Mouse (Mus musculus) hindbrain, embryonic 11.5 days (tissue): ENCODE measurements around the gene Fut8. TPM values are rescaled to one million over a fixed set of nuclear protein-coding genes. Genes with fewer than 3 reads are reported as not detected.

Experiments
- ATAC-seq: fragments of 200-750 bp; cut with Nextera tagmentation; 2 replicates; pipeline ENCODE4 v1.8.0; 2017; ENCODE audit warnings: mild to moderate bottlenecking, moderate TSS enrichment, moderate library complexity; ENCODE audit not compliant: low FRiP score
- DNase-seq: peaks from one replicate; pipeline ENCODE4 v3.0.0-alpha.2; 2015; ENCODE audit warnings: low spot score
- H3K27ac ChIP-seq: fragments of 300-500 bp; sonication (generic); 2 replicates; pipeline ENCODE4 v1.5.1; 2014; ENCODE audit warnings: mild to moderate bottlenecking, low read depth, low read length
- H3K27me3 ChIP-seq: fragments of 300-500 bp; sonication (generic); 2 replicates; pipeline ENCODE4 v1.6.1; 2014; ENCODE audit warnings: mild to moderate bottlenecking, low read length, moderate library complexity, mixed read lengths; ENCODE audit not compliant: control insufficient read depth, insufficient read depth
- H3K36me3 ChIP-seq: fragments of 300-500 bp; sonication (generic); 2 replicates; pipeline ENCODE4 v1.6.1; 2014; ENCODE audit warnings: mild to moderate bottlenecking, low read length, moderate library complexity, mixed read lengths; ENCODE audit not compliant: control insufficient read depth, insufficient read depth
- H3K4me1 ChIP-seq: fragments of 300-500 bp; sonication (generic); replicated peaks from 2 replicates; pipeline ENCODE4 v1.6.1; 2014; ENCODE audit warnings: low read length, mixed read lengths; ENCODE audit not compliant: control insufficient read depth, insufficient read depth
- H3K4me2 ChIP-seq: fragments of 300-500 bp; sonication (generic); replicated peaks from 2 replicates; pipeline ENCODE4 v1.6.1; 2014; ENCODE audit warnings: mild to moderate bottlenecking, low read depth, low read length
- H3K4me3 ChIP-seq: fragments of 300-500 bp; sonication (generic); 2 replicates; pipeline ENCODE4 v1.5.1; 2014; ENCODE audit warnings: low read depth, low read length
- H3K9ac ChIP-seq: fragments of 300-500 bp; sonication (generic); 2 replicates; pipeline ENCODE4 v1.6.1; 2014; ENCODE audit warnings: low read depth, low read length
- H3K9me3 ChIP-seq: fragments of 300-500 bp; sonication (generic); 2 replicates; pipeline ENCODE4 v1.6.1; 2016; ENCODE audit warnings: low read length; ENCODE audit not compliant: control insufficient read depth
- WGBS: fragments of 180-500 bp; shearing (Covaris S2); extraction: QIAGEN DNeasy Blood & Tissue Kit; methylation state at CpG from one replicate; pipeline ENCODE4 v1.1.7; 2014; 5-methylcytosine and 5-hydroxymethylcytosine counted together
- polyA plus RNA-seq: library from polyadenylated mRNA; unstranded; fragments of >200 nt; fragmentation: Nextera tagmentation; extraction: Ambion mirVana; gene quantifications from 2 replicates; pipeline ENCODE4 v1.2.1, GENCODE M21; 2014

Fut8 gene
- polyA plus RNA-seq, 1 experiment from 2014 or later: 34.4 TPM

GRCm38 (mm10) chr12:77197121-77197599, 40.8 kb upstream of the Fut8 start:
- Histone ChIP-seq H3K27me3 (no peaks in the 10 kb centered on the region), H3K36me3 (no peaks in the 10 kb centered on the region), H3K4me3 (no peak overlapping the region), H3K9ac (no peak overlapping the region), H3K27ac (no peak overlapping the region), H3K9me3 (no peaks in the 10 kb centered on the region), H3K4me2 (no peak overlapping the region), H3K4me1 (no peaks in the 10 kb centered on the region)
- ATAC-seq (no peak), DNase-seq (no peak)
- WGBS: 76% methylated on average over 7 of the region's 7 CpGs

GRCm38 (mm10) chr12:77198253-77198652, 39.7 kb upstream of the Fut8 start:
- Histone ChIP-seq H3K4me2 (no peak overlapping the region), H3K9me3 (no peaks in the 10 kb centered on the region), H3K27me3 (no peaks in the 10 kb centered on the region), H3K4me1 (no peaks in the 10 kb centered on the region), H3K27ac (no peak overlapping the region), H3K4me3 (no peak overlapping the region), H3K9ac (no peak overlapping the region), H3K36me3 (no peaks in the 10 kb centered on the region)
- DNase-seq: no peak
- 89% methylated on average over 4 of the region's 4 CpGs for WGBS
- no peak for ATAC-seq

GRCm38 (mm10) chr12:77201461-77202143, 36.3 kb upstream of the Fut8 start:
- Histone ChIP-seq H3K27me3 (no peaks in the 10 kb centered on the region), H3K4me1 (no peaks in the 10 kb centered on the region)

GRCm38 (mm10) chr12:77203136-77203535, 34.8 kb upstream of the Fut8 start:
- ATAC-seq: no peak
- WGBS: 94% methylated on average over 4 of the region's 4 CpGs

More at GRCm38 (mm10) chr12:77201461-77202143, 36.3 kb upstream of the Fut8 start:
- no peak for DNase-seq
- ATAC-seq: no peak
- no peak overlapping the region for H3K4me2 ChIP-seq
- H3K9ac ChIP-seq: no peak overlapping the region
- H3K9me3 ChIP-seq: no peaks in the 10 kb centered on the region
- no peak overlapping the region for H3K4me3 ChIP-seq
- WGBS: 74% methylated on average over 10 of the region's 10 CpGs
- no peaks in the 10 kb centered on the region for H3K36me3 ChIP-seq
- H3K27ac ChIP-seq: no peak overlapping the region

GRCm38 (mm10) chr12:77206852-77207251, 31.1 kb upstream of the Fut8 start:
- no peak overlapping the region for H3K27ac ChIP-seq
- no peaks in the 10 kb centered on the region for H3K9me3 ChIP-seq
- no peak overlapping the region for H3K4me3 ChIP-seq
- H3K4me1 ChIP-seq: no peaks in the 10 kb centered on the region
- DNase-seq (no peak), ATAC-seq (no peak)
- WGBS: 91% methylated on average over 5 of the region's 5 CpGs
- no peak overlapping the region for H3K9ac ChIP-seq
- no peaks in the 10 kb centered on the region for H3K36me3 ChIP-seq
- H3K27me3 ChIP-seq: no peaks in the 10 kb centered on the region
- no peak overlapping the region for H3K4me2 ChIP-seq

More at GRCm38 (mm10) chr12:77203136-77203535, 34.8 kb upstream of the Fut8 start:
- DNase-seq: no peak
- H3K9me3 ChIP-seq: no peaks in the 10 kb centered on the region
- H3K9ac ChIP-seq: no peak overlapping the region
- no peak overlapping the region for H3K4me3 ChIP-seq
- no peaks in the 10 kb centered on the region for H3K36me3 ChIP-seq
- H3K27ac ChIP-seq: no peak overlapping the region
- no peaks in the 10 kb centered on the region for H3K4me1 ChIP-seq
- no peaks in the 10 kb centered on the region for H3K27me3 ChIP-seq
- no peak overlapping the region for H3K4me2 ChIP-seq

DNA sequence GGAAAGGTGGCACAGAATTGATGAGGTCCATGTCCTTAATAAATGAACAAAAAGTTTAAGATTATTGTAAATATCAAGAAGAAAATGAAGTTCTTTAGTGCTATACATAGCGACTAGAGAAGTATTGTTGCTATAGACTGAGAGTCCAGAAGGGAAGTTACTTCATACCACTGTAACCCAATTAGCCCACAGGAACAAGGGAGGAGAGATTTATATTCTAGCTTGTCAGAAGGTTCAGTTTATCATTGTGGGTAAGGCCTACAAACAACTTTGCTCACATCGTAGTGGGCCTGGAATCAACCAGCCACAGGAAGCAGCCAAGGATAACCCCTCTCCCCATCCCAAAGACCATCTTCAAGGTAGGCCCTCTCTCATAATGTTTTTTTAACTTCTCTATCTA, 29.9 kb upstream of the Fut8 start:
- Histone ChIP-seq H3K27me3 (no peaks in the 10 kb centered on the region), H3K9me3 (no peaks in the 10 kb centered on the region), H3K4me2 (no peak overlapping the region), H3K4me3 (no peak overlapping the region), H3K4me1 (no peaks in the 10 kb centered on the region), H3K36me3 (no peaks in the 10 kb centered on the region), H3K27ac (no peak overlapping the region), H3K9ac (no peak overlapping the region)
- DNase-seq (no peak), ATAC-seq (no peak)
- 95% methylated on average over 2 of the region's 2 CpGs for WGBS

DNA sequence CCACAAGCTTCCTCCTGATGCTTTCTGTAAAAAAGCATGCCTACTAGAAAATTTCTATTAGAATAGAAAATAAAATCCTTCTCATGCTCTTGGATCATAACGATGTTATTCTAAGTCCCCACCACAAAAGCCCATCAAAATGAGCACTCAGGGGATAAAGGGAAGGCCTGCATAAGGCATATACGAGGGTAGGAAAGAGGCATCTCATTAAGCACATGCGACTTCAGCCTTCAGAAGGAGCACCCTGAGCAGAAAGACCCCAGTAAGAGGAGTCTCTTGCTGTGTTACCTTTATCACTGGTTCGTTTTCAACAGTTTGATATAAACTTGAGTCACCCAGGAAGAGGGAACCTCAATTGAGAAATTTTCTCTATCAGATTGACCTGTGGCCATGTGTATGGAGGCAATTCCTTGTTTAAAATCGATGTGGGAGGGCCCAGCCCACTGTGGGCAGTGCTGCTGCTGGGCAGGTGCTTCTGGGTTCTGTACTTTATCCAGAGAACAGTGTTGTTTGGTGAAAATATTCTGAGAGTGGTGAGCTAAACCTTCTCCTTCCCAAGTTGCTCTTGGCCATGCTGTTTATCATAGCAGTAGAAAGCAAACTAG, 29.2 kb upstream of the Fut8 start:
- Histone ChIP-seq H3K4me2 (no peak overlapping the region), H3K9me3 (no peaks in the 10 kb centered on the region), H3K36me3 (no peaks in the 10 kb centered on the region), H3K4me3 (no peak overlapping the region), H3K4me1 (no peaks in the 10 kb centered on the region), H3K9ac (no peak overlapping the region), H3K27ac (no peak overlapping the region), H3K27me3 (no peaks in the 10 kb centered on the region)
- ATAC-seq (no peak), DNase-seq (no peak)
- 89% methylated on average over 5 of the region's 5 CpGs for WGBS

DNA sequence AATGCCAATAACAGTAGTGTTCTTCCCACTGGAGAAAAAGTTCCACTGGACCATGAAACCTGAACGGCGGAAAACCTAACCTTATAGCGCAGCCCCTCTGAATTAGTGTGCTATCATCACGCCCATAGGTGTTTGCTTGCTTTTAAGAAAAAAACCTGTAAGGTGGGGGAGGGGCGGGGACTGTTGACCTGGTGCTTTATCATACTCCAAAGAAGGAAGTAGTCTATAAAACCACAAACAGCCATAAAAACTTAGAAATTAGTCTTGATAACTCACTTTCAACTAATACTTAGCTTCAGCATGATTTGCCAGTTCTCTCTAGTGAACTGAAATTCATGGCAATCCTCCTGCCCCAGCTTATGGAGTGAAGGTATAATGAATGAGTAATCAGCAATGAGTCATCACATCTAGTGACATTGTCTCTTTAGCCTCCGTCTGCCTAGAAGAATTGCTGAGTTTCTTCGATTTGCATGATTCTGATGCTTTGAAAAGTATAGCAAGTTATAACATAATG, 26.2 kb upstream of the Fut8 start:
- Histone ChIP-seq H3K4me1 (no peaks in the 10 kb centered on the region), H3K9me3 (no peaks in the 10 kb centered on the region), H3K4me2 (no peak overlapping the region), H3K27ac (no peak overlapping the region), H3K9ac (no peak overlapping the region), H3K36me3 (no peaks in the 10 kb centered on the region), H3K27me3 (no peaks in the 10 kb centered on the region), H3K4me3 (no peak overlapping the region)
- ATAC-seq (no peak), DNase-seq (no peak)
- 92% methylated on average over 7 of the region's 7 CpGs for WGBS
